20 mouse cellular contexts compared by ENCODE assay signal in genomic region chr2:77182996-77183380, GRCm38 (mm10). TPM values are rescaled to one million over a fixed set of nuclear protein-coding genes. Genes with fewer than 3 reads are reported as not detected.
DNase-seq lines count a peak whose midpoint lies in the region; ATAC-seq and TF ChIP-seq lines count a peak whose summit lies in the region.
"Had no signal": no experiment of that assay in that cellular context is flagged by ENCODE, and none has a peak within 500 bp of the region (broad histone marks: within the 10 kb centered on the region; RNA-seq: fewer than 3 reads in every experiment).

No protein-coding gene starts in this region.

- TF ChIP-seq POLR2A in heart, adult 2 months (IDR thresholded peaks at IDR 0.05; ENCODE audit: insufficient read depth, low read depth, low read length): no peak
- no peak for TF ChIP-seq POLR2A in embryonic fibroblast, embryonic 13.5 days (IDR thresholded peaks at IDR 0.05; ENCODE audit: low read depth, low read length)

- no peak for DNase-seq in heart, adult 2 months
- DNase-seq in heart, postnatal 14 days: no peak
- DNase-seq in left cerebral cortex, adult 2 months (ENCODE audit: extremely low spot score in 1 of 2, low spot score in 2 of 2): no peak
- DNase-seq in left cerebral cortex, adult 11 months (ENCODE audit: low spot score): no peak
- no peak for DNase-seq in heart, postnatal 0 days (ENCODE audit: low spot score)
- DNase-seq in layer of hippocampus, postnatal 14 days (ENCODE audit: low spot score in 2 of 2): no peak
- DNase-seq: adrenal gland, postnatal 36 days; cerebellum, adult 11 months; cerebellum, adult 9-11 months; gastrocnemius, postnatal 36 days; kidney, postnatal 36 days; liver, embryonic 13.5 days had no signal

- H3K4me1 ChIP-seq in heart, adult 2 months (ENCODE audit: control insufficient read depth, insufficient read depth, low read length): peaks cover 4% of the 10 kb centered on the region
- peaks cover 15% of the 10 kb centered on the region for H3K4me1 ChIP-seq in embryonic fibroblast, embryonic 13.5 days (ENCODE audit: control insufficient read depth, insufficient read depth, low read length)
- H3K4me1 ChIP-seq in heart, postnatal 0 days (ENCODE audit: control insufficient read depth, insufficient read depth): peaks cover 40% of the 10 kb centered on the region
- H3K4me1 ChIP-seq: embryonic facial prominence, embryonic 15.5 days; forebrain, embryonic 15.5 days; hindbrain, embryonic 15.5 days had no signal

- no peak for TF ChIP-seq CTCF in heart, adult 2 months (IDR thresholded peaks at IDR 0.05)
- TF ChIP-seq CTCF in left cerebral cortex, adult 2 months (IDR thresholded peaks at IDR 0.05): no peak
- no peak for TF ChIP-seq CTCF in embryonic fibroblast, embryonic 13.5 days (IDR thresholded peaks at IDR 0.05; ENCODE audit: borderline replicate concordance, insufficient read depth, low read length)
- TF ChIP-seq CTCF in heart, postnatal 0 days (IDR thresholded peaks at IDR 0.05; ENCODE audit: low read depth): peak; percentile 17; the same call in 1 of the 2 replicates

- no peak for TF ChIP-seq EP300 in heart, adult 2 months (IDR thresholded peaks at IDR 0.05; ENCODE audit: insufficient read depth, low read depth, low read length)
- no peak for TF ChIP-seq EP300 in heart, postnatal 0 days (IDR thresholded peaks at IDR 0.05; ENCODE audit: low read depth)

- 65% methylated on average over 6 of the region's 6 CpGs for WGBS in heart, adult 2 months
- 35% methylated on average over 6 of the region's 6 CpGs for WGBS in heart, postnatal 0 days

- H3K36me3 ChIP-seq in heart, adult 2 months (ENCODE audit: control insufficient read depth, insufficient read depth, low read length): peaks cover 10% of the 10 kb centered on the region
- peaks cover 12% of the 10 kb centered on the region; the same call in 1 of the 2 replicates for H3K36me3 ChIP-seq in heart, postnatal 0 days (replicated peaks; ENCODE audit: control insufficient read depth, insufficient read depth, low read length)
- H3K36me3 ChIP-seq: liver, embryonic 13.5 days had no signal

- intact Hi-C loops in heart, adult 2 months (cut with DNase I): no loop called here
- intact Hi-C loops in heart, postnatal 14 days (cut with DNase I): no loop called here
- intact Hi-C loops in left cerebral cortex, adult 2 months (cut with DNase I): no loop called here

- H3K9ac ChIP-seq in heart, adult 2 months (ENCODE audit: low read depth, low read length): no peak overlapping the region
- H3K9ac ChIP-seq in heart, postnatal 0 days (replicated peaks; ENCODE audit: low read depth, low read length): no peak overlapping the region
- H3K9ac ChIP-seq: embryonic facial prominence, embryonic 15.5 days; forebrain, embryonic 15.5 days; hindbrain, embryonic 15.5 days; liver, embryonic 13.5 days; lung, embryonic 15.5 days; neural tube, embryonic 15.5 days had no signal

- no peaks in the 10 kb centered on the region for H3K27me3 ChIP-seq in heart, adult 2 months (ENCODE audit: control insufficient read depth, insufficient read depth, low read length)
- H3K27me3 ChIP-seq in heart, postnatal 0 days (ENCODE audit: control insufficient read depth, insufficient read depth, low read length): no peaks in the 10 kb centered on the region
- H3K27me3 ChIP-seq: embryonic facial prominence, embryonic 15.5 days; forebrain, embryonic 15.5 days; hindbrain, embryonic 15.5 days; liver, embryonic 13.5 days; lung, embryonic 15.5 days; neural tube, embryonic 15.5 days had no signal

- H3K4me2 ChIP-seq in heart, postnatal 0 days (ENCODE audit: low read depth, low read length): no peak overlapping the region
- H3K4me2 ChIP-seq: embryonic facial prominence, embryonic 15.5 days; forebrain, embryonic 15.5 days; hindbrain, embryonic 15.5 days; liver, embryonic 13.5 days; lung, embryonic 15.5 days; neural tube, embryonic 15.5 days had no signal

- H3K79me2 ChIP-seq in heart, adult 2 months (replicated peaks; ENCODE audit: control insufficient read depth, insufficient read depth, low read length): no peaks in the 10 kb centered on the region

- no peaks in the 10 kb centered on the region for H3K9me3 ChIP-seq in heart, postnatal 0 days (replicated peaks; ENCODE audit: control insufficient read depth, low read length)
- H3K9me3 ChIP-seq: embryonic facial prominence, embryonic 15.5 days; forebrain, embryonic 15.5 days; hindbrain, embryonic 15.5 days; liver, embryonic 13.5 days; lung, embryonic 15.5 days; neural tube, embryonic 15.5 days had no signal

- peak; percentile 29 for ATAC-seq in heart, postnatal 0 days (ENCODE audit: insufficient read depth, low read depth)
- ATAC-seq: forebrain, embryonic 15.5 days had no signal

- H3K27ac ChIP-seq in heart, adult 2 months: peak overlapping the region; percentile 83
- H3K27ac ChIP-seq in left cerebral cortex, adult 2 months: peak overlapping the region; percentile 57; the same call in 1 of the 2 replicates
- H3K27ac ChIP-seq in embryonic fibroblast, embryonic 13.5 days (ENCODE audit: insufficient read depth, low read length): peak overlapping the region; percentile 4; the same call in 1 of the 2 replicates
- H3K27ac ChIP-seq in heart, postnatal 0 days (ENCODE audit: low read depth): peak overlapping the region; percentile 91
- H3K27ac ChIP-seq: embryonic facial prominence, embryonic 15.5 days; forebrain, embryonic 15.5 days; hindbrain, embryonic 15.5 days; liver, embryonic 13.5 days; lung, embryonic 15.5 days; macrophage; neural tube, embryonic 15.5 days; stomach, postnatal 0 days had no signal

- no peak overlapping the region for H3K4me3 ChIP-seq in heart, adult 2 months
- H3K4me3 ChIP-seq in left cerebral cortex, adult 2 months: no peak overlapping the region
- no peak overlapping the region for H3K4me3 ChIP-seq in embryonic fibroblast, embryonic 13.5 days (ENCODE audit: insufficient read depth, low read length)
- no peak overlapping the region for H3K4me3 ChIP-seq in heart, postnatal 0 days (ENCODE audit: low read depth, low read length)
- H3K4me3 ChIP-seq: embryonic facial prominence, embryonic 15.5 days; forebrain, embryonic 15.5 days; hindbrain, embryonic 15.5 days; liver, embryonic 13.5 days; lung, embryonic 15.5 days; neural tube, embryonic 15.5 days had no signal

RNA-seq across cellular contexts. Expression of gene Ccdc141, which starts 12.6 kb away (rescaled TPM):
- 100 to 1,000 TPM; 182 to 189 TPM for total RNA-seq in heart, adult 2 months (2021)
- polyA plus RNA-seq in heart, adult 2 months (2012; rRNA removed): 35.6 and 50.8 TPM in 2 replicates
- total RNA-seq in heart, postnatal 14 days (2021): 100 to 1,000 TPM; 213 to 231 TPM
- 10 to 100 TPM; 18.5 to 28.2 TPM for total RNA-seq in left cerebral cortex, adult 2 months (2021)
- 11.2 and 16.3 TPM in 2 replicates for polyA plus RNA-seq in embryonic fibroblast, embryonic 13.5 days (2011; ENCODE audit: insufficient read length, low read depth, missing spikeins)
- total RNA-seq in heart, postnatal 0 days (2014; rRNA removed; ENCODE audit: low replicate concordance): 162 and 219 TPM in 2 replicates
- polyA plus RNA-seq in heart, postnatal 0 days (2015; fragmentation: Nextera tagmentation; extraction: Ambion mirVana): 135 and 139 TPM in 2 replicates
- 10 to 100 TPM; 41.1 to 43.3 TPM for total RNA-seq in layer of hippocampus, postnatal 14 days (2021)

Comparison
In these comparisons a context has a peak if more than half of its experiments do, and no peak if none do; other contexts are left out.
1. H3K27ac ChIP-seq: peak in every context shown above with its lines; median percentile 91 in heart, postnatal 0 days; 83 in heart, adult 2 months; 57 in left cerebral cortex, adult 2 months; 4 in embryonic fibroblast, embryonic 13.5 days.